Mouse (Mus musculus) neural tube, embryonic 15.5 days (tissue): ENCODE measurements around the gene Ankrd65. TPM values are rescaled to one million over a fixed set of nuclear protein-coding genes. Genes with fewer than 3 reads are reported as not detected.

Experiments used
- ATAC-seq: fragments of 200-750 bp; cut with Nextera tagmentation; 2 replicates; pipeline ENCODE4 v1.8.0; 2017; ENCODE audit warnings: mild to moderate bottlenecking, moderate TSS enrichment, moderate library complexity; ENCODE audit not compliant: low FRiP score
- H3K27ac ChIP-seq: fragments of 300-500 bp; sonication (generic); replicated peaks from 2 replicates; pipeline ENCODE4 v1.5.1; 2015; ENCODE audit warnings: mild to moderate bottlenecking, inconsistent platforms
- H3K27me3 ChIP-seq: fragments of 300-500 bp; sonication (generic); replicated peaks from 2 replicates; pipeline ENCODE4 v1.6.1; 2015; ENCODE audit warnings: inconsistent platforms
- H3K36me3 ChIP-seq: fragments of 300-500 bp; sonication (generic); 2 replicates; pipeline ENCODE4 v1.6.1; 2015; ENCODE audit warnings: inconsistent platforms
- H3K4me1 ChIP-seq: fragments of 300-500 bp; sonication (generic); 2 replicates; pipeline ENCODE4 v1.6.1; 2015; ENCODE audit warnings: inconsistent platforms
- H3K4me2 ChIP-seq: fragments of 300-500 bp; sonication (generic); 2 replicates; pipeline ENCODE4 v1.6.1; 2015; ENCODE audit warnings: inconsistent platforms, mild to moderate bottlenecking, moderate library complexity
- H3K4me3 ChIP-seq: fragments of 300-500 bp; sonication (generic); replicated peaks from 2 replicates; pipeline ENCODE4 v1.5.1; 2015; ENCODE audit warnings: mild to moderate bottlenecking, inconsistent platforms
- H3K9ac ChIP-seq: fragments of 300-500 bp; sonication (generic); replicated peaks from 2 replicates; pipeline ENCODE4 v1.6.1; 2015; ENCODE audit warnings: mild to moderate bottlenecking, inconsistent platforms
- H3K9me3 ChIP-seq: fragments of 300-500 bp; sonication (generic); replicated peaks from 2 replicates; pipeline ENCODE4 v1.6.1; 2016; ENCODE audit warnings: inconsistent platforms
- WGBS: fragments of 180-500 bp; shearing (Covaris S2); methylation state at CpG from one replicate; pipeline ENCODE4 v1.1.7; 2015; ENCODE audit warnings: mixed read lengths; 5-methylcytosine and 5-hydroxymethylcytosine counted together
- polyA plus RNA-seq: library from polyadenylated mRNA; unstranded; fragments of >200 nt; fragmentation: Nextera tagmentation; extraction: Ambion mirVana; gene quantifications from 2 replicates; pipeline ENCODE4 v1.2.1, GENCODE M21; 2015

The Ankrd65 gene
- polyA plus RNA-seq, 1 experiment from 2014 or later, result not detected

DNA sequence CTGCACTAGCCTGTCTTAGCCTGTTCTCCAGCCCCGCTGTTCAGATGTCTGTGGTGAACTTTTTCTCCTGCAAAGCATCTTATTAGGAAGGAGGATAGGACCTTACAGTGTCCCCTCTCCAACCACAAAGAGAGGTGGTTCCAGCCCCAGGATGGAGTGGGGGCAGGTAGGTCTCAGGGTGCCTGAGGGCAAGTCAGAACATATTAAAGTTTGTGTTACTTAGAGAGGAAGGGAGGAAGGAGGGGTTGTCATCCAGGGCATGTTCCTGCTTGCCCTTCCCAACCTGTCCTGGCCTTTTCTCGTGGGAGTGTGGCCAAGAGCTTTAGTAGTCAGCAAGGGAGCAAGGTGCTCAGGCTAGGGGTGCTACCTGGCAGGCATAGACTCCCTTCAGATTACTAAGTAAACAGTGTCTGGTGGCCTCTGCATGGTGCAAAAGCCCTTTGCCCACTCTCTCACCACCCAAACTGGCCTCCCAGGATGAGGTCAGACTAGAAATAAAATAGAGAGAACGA, 467 bp downstream of the Ankrd65 start:
- Histone ChIP-seq H3K4me2 (no peak overlapping the region), H3K9me3 (no peaks in the 10 kb centered on the region), H3K36me3 (no peaks in the 10 kb centered on the region), H3K9ac (no peak overlapping the region), H3K4me1 (0 out of 2 replicates have a peak, but pooled peaks cover under 1% of the 10 kb centered on the region), H3K27ac (no peak overlapping the region), H3K27me3 (no peaks in the 10 kb centered on the region), H3K4me3 (no peak overlapping the region)
- no peak for ATAC-seq
- 78% methylated on average over 3 of the region's 3 CpGs for WGBS

DNA sequence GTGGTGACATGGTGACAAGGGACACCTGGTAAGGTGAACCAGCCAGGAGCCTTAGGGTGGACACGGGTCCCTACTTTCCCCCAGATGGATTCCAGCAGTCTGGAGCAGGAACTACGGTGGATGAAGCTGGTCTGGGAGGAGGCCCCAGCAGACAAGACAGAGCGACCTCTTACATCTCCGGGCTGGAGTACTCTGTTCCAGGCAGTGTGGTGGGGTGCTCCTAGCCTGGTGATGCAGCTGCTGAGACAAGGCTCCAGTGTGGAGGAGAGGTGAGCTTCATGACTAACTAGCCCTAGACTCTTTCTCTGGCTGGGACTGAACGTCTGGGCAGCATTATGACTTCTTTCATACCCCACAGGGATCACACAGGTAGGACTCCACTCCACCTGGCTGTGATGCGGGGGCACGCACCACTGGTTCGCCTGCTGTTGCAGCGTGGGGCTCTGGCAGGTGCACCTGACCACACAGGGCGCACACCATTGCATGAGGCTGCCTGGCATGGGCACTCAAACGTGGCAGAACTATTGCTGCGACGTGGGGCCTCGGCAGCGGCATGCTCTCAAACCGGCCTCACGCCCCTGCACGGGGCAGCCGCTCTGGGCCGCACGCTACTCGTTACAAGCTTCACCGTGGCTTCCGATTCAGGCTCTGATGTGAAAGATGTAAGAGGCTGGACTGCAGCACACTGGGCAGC, 1.1 kb downstream of the Ankrd65 start:
- H3K4me2 ChIP-seq, result no peak overlapping the region
- ATAC-seq, result no peak
- H3K9ac ChIP-seq, result no peak overlapping the region
- no peaks in the 10 kb centered on the region for H3K36me3 ChIP-seq
- no peaks in the 10 kb centered on the region for H3K9me3 ChIP-seq
- H3K4me3 ChIP-seq, result no peak overlapping the region
- H3K27me3 ChIP-seq, result no peaks in the 10 kb centered on the region
- H3K27ac ChIP-seq, result no peak overlapping the region
- no peaks in the 10 kb centered on the region for H3K4me1 ChIP-seq
- 75% methylated on average over 24 of the region's 24 CpGs for WGBS

DNA sequence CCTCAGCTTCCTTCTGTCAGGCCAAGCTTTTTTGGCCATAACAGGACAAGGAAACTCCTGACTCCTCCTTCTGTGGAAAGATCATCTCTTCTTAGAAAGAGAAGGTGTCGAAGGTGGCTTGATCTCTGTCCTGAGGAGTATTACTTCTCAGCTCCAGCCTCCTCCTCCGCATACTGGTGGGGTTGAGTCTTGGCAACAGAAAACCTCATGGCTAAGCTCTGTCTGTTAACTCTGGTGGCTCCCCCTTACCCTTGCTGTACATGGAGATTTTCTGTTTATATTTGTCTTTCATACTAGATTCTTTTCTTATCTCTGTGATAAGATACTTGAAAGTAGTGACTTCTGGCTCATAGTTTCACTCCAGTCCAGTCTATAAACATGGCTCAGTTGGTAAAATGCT, 3.5 kb downstream of the Ankrd65 start:
- no peaks in the 10 kb centered on the region for H3K4me1 ChIP-seq
- H3K36me3 ChIP-seq, result no peaks in the 10 kb centered on the region
- ATAC-seq, result no peak
- WGBS, result 91% methylated on average over 2 of the region's 2 CpGs
- H3K27ac ChIP-seq, result no peak overlapping the region
- H3K4me2 ChIP-seq, result no peak overlapping the region
- 0 out of 2 replicates have a peak, but pooled peaks cover 2% of the 10 kb centered on the region for H3K27me3 ChIP-seq
- H3K4me3 ChIP-seq, result no peak overlapping the region
- H3K9me3 ChIP-seq, result no peaks in the 10 kb centered on the region
- no peak overlapping the region for H3K9ac ChIP-seq

DNA sequence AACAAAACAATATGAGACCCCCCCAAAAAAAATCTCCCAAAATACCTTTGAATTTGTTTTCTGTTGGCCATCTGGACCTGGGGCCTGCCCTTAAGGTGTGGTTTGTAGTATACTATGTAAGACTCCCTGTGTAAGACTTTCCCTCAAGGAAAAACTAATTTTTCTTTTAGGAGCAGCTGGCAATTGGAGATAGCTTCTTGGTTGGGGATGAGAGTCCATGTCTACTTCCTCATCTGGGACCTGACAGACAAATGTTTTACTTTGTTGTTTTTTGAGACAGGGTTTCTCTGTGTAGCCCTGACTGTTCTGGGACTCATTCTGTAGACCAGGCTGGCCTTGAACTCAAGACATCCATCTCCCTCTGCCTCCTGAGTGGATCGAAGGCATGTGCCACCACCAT, 11.8 kb downstream of the Ankrd65 start:
- H3K9me3 ChIP-seq, result no peaks in the 10 kb centered on the region
- peaks cover 24% of the 10 kb centered on the region for H3K4me1 ChIP-seq
- no peak overlapping the region for H3K4me2 ChIP-seq
- no peaks in the 10 kb centered on the region for H3K27me3 ChIP-seq
- no peak overlapping the region for H3K4me3 ChIP-seq
- 100% methylated on average over 1 of the region's 1 CpGs for WGBS
- no peak for ATAC-seq
- no peak overlapping the region for H3K9ac ChIP-seq
- no peak overlapping the region for H3K27ac ChIP-seq
- peaks cover 15% of the 10 kb centered on the region for H3K36me3 ChIP-seq

DNA sequence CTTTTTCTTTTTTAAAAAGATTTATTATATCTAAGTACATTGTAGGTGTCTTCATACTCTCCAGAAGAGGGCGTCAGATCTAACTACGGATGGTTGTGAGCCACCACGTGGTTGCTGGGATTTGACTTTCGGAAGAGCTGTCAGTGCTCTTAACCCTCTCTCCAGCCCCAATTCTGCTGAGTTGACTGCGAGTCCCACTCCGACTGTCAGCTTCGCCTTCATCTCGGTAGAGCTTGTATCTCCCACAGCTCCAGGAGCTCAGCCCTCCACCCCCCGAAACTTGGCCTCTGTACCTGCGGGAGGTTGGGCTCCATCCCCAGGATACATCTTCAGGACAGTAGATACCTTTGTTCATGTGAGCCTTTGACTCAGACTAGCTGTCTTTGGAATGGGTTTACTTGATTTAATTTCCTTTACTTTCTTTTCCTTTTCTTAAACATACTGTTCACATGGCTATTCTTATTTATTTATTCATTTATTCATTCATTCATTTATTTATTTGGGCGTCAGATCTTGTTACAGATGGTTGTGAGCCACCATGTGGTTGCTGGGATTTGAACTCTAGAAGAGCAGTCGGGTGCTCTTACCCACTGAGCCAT, 12.6 kb downstream of the Ankrd65 start, which contains the start of gene Mrpl20:
Gene Mrpl20, plus strand, starts transcription at position 138 of the 599 bp plus-strand sequence.
- Histone ChIP-seq H3K36me3 (peaks cover 21% of the 10 kb centered on the region), H3K4me2 (peak within 1 kb of the TSS; percentile 84), H3K4me3 (peak within 1 kb of the TSS; percentile 92), H3K27ac (peak within 1 kb of the TSS; percentile 76), H3K4me1 (peaks cover 24% of the 10 kb centered on the region), H3K9ac (peak within 1 kb of the TSS; percentile 82), H3K9me3 (no peaks in the 10 kb centered on the region), H3K27me3 (no peaks in the 10 kb centered on the region)
- ATAC-seq, result peak; percentile 22
- 11% methylated on average over 12 of the region's 12 CpGs for WGBS

DNA sequence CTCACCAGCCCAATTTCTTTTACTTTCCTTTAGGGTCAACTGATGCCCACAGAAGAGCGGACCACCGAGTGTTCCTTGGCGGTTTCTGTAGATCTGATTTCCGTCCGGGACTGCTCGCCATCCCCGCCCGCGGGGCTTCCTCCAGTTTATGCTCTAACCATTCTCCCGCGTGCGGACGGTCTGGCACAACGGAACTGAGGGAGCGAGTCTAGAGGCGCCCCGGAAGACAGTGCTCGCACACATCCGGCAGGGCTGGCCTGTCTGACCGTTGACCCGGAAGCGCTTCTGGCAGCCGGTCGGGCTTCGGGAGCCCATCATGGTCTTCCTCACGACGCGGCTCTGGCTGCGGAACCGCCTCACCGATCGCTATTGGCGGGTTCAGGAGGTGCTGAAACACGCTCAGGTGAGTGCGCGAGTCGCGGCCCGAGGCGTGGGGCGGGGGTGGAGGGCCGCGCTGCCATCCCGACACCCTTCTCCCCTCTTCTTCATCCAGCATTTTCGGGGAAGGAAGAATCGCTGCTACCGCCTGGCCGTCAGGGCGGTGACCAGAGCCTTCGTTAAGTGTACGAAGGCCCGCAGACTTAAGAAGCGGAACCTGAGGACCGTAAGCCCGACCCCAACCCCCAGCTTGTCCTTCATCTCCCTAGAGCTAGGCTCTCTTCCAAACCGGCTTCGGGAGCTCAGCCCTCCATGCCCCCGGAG, 13.3 kb downstream of the Ankrd65 start:
- Histone ChIP-seq H3K4me3 (peak overlapping the region; percentile 92), H3K27ac (peak overlapping the region; percentile 76), H3K4me2 (peak overlapping the region; percentile 84), H3K9me3 (no peaks in the 10 kb centered on the region), H3K9ac (peak overlapping the region; percentile 82), H3K36me3 (peaks cover 27% of the 10 kb centered on the region), H3K27me3 (no peaks in the 10 kb centered on the region), H3K4me1 (peaks cover 24% of the 10 kb centered on the region)
- under 1% methylated on average over 58 of the region's 58 CpGs for WGBS
- peak; percentile 98 for ATAC-seq

DNA sequence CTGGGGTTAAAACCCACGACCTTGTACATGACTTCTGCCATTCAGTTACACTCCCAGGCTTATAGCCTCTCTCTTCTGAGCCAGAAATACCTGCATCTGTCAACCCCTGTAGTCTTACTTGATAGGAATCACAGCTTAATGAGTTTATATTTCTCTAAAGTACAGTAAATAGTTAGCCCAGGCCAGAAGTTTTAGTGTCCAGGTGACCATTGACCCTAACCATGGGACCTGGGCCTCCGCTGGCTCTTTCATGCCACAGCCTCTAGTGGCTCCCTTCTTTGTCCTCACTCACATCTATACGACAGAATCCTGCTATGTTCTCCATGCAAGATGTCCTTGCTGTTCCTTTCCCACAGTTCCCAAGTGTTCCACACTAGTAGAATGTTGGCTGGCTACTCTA, 17.6 kb downstream of the Ankrd65 start:
- Histone ChIP-seq H3K4me3 (no peak overlapping the region), H3K36me3 (peaks cover 53% of the 10 kb centered on the region), H3K9ac (no peak overlapping the region), H3K4me1 (peaks cover 31% of the 10 kb centered on the region), H3K4me2 (no peak overlapping the region), H3K27me3 (no peaks in the 10 kb centered on the region), H3K9me3 (no peaks in the 10 kb centered on the region), H3K27ac (no peak overlapping the region)
- ATAC-seq, result no peak
- WGBS, result 91% methylated on average over 3 of the region's 3 CpGs

DNA sequence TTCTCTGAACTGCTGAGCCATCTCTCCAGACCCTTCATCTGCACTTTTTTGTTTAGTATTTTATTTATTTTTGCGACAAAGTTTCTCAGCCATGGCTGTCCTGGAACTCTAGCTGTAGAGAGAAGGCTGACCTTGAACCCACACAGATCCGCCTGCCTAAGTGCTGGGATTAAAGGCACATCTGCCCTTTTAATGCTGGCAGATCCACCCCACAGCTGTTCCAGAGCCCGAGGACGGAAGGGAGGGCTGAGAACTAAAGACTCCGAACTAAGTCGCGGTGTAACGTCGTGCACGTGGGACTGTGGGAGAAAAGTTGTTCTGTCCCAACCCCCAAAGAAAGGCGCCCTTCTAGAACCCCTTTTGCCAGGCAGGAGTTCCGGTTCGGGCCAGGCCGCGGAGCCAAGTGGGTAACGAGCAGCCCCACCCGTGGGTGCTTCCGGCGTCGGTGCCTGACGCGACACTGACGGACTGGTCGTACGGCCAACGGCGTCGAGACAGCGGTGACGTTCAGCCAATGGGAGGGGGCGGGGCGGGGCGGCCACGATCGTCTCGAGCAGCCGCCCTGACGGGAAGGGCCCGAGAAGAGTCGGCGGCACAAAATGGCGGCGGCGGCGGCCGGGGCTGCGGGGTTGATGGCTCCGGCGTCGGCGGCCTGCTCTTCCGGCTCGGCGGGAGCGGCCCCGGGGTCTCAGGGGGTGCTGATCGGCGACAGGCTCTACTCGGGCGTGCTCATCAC, 21.9 kb downstream of the Ankrd65 start, which contains the start of gene Ccnl2:
Gene Ccnl2, plus strand, starts transcription at position 561 of the 736 bp plus-strand sequence.
- Histone ChIP-seq H3K36me3 (peaks cover 70% of the 10 kb centered on the region), H3K27me3 (no peaks in the 10 kb centered on the region), H3K9ac (peak within 1 kb of the TSS; percentile 93), H3K9me3 (no peaks in the 10 kb centered on the region), H3K4me3 (peak within 1 kb of the TSS; percentile 93), H3K4me1 (peaks cover 30% of the 10 kb centered on the region), H3K4me2 (peak within 1 kb of the TSS; percentile 69), H3K27ac (peak within 1 kb of the TSS; percentile 90)
- under 1% methylated on average over 60 of the region's 60 CpGs for WGBS
- peak; percentile 100 for ATAC-seq

DNA sequence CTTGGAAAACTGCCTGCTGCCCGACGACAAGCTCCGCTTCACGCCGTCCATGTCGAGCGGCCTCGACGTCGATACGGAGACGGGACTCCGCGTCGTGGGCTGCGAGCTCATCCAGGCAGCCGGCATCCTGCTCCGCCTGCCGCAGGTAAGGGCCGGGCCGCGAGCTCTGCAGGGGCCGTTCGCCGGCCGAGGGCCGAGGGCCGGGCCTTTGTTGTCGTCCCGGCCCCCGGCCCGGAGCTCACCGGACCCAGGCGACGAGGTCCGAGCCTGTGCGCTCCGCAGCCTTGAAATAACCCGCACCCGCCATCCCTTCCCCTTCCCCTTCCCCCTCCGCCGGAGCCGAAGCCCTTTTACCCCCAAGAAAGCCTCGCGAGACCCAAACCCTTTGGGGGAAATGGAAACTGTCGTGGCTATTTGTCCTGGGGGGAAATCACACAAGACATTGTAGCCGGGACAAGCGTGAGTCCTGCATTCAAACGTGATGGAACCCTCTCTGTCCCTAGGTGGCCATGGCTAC, 22.5 kb downstream of the Ankrd65 start:
- Histone ChIP-seq H3K4me2 (peak overlapping the region; percentile 69), H3K4me3 (peak overlapping the region; percentile 93), H3K27ac (peak overlapping the region; percentile 86), H3K9me3 (no peaks in the 10 kb centered on the region), H3K9ac (peak overlapping the region; percentile 93), H3K36me3 (peaks cover 71% of the 10 kb centered on the region), H3K27me3 (no peaks in the 10 kb centered on the region), H3K4me1 (peaks cover 30% of the 10 kb centered on the region)
- 0% methylated on average over 49 of the region's 49 CpGs for whole genome bisulfite sequencing
- peak; percentile 54 for ATAC-seq

DNA sequence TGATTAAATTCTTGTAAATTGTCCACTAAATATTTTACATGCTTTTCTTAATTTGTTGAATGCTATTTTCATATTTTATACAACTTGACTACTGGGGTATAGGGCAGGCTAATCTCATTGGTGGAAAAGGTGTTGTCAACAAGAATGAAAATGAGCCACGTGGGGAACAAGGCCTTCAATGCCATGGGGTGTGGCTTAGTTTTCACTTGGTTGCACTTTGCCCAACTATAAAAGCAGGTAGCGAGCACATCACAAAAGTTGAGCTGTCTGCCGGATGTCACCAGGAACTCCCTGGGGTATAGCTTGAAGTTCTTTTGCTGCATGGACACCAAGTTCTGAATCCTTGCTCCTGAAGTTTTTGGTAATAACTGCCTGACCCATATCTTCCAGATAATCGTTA, 27.3 kb downstream of the Ankrd65 start:
- Histone ChIP-seq H3K4me1 (peaks cover 21% of the 10 kb centered on the region), H3K27ac (no peak overlapping the region), H3K4me2 (no peak overlapping the region), H3K36me3 (peaks cover 84% of the 10 kb centered on the region), H3K9ac (no peak overlapping the region), H3K4me3 (no peak overlapping the region), H3K9me3 (no peaks in the 10 kb centered on the region), H3K27me3 (no peaks in the 10 kb centered on the region)
- whole genome bisulfite sequencing, result 80% methylated on average over 4 of the region's 4 CpGs
- ATAC-seq, result no peak

DNA sequence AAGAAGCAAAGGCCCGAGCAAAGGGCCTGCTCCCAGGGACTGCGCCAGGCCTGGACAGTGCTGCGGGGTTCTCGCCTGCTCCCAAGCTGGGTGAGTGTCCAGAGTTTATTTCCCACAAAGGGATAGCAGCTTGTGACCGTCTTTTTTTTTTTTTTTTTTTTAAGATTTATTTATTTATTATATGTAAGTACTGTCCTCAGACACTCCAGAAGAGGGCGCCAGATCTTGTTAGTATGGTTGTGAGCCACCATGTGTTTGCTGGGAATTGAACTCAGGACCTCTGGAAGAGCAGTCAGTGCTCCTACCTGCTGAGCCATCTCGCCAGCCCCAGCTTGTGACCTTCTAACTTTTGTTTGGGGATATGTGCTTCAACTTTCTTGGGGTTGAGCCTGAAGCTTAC, 30.8 kb downstream of the Ankrd65 start:
- Histone ChIP-seq H3K4me1 (no peaks in the 10 kb centered on the region; the same call in 1 of the 2 replicates), H3K4me3 (no peak overlapping the region), H3K36me3 (peaks cover 91% of the 10 kb centered on the region), H3K9me3 (no peaks in the 10 kb centered on the region), H3K4me2 (no peak overlapping the region), H3K27ac (no peak overlapping the region), H3K9ac (no peak overlapping the region), H3K27me3 (no peaks in the 10 kb centered on the region)
- ATAC-seq, result no peak
- WGBS, result 81% methylated on average over 7 of the region's 7 CpGs
